Mouse (Mus musculus): ENCODE measurements at regions not wholly inside any gene's neighbourhood (a gene's known extent, or its start where the extent isn't known, plus 50 kb on each side); places are given as distances from the start of the nearest gene placed in this dataset.

- no peak for TF ChIP-seq GATA4 (IDR thresholded peaks at IDR 0.05; ENCODE audit: insufficient replicate concordance, low read length)
Observed at GRCm38 (mm10) chr13:97705926-97706325, 54.5 kb downstream of the Gm10260 start.

- no peak for TF ChIP-seq GATA4 (IDR thresholded peaks at IDR 0.05; ENCODE audit: insufficient replicate concordance, low read length)
Observed at GRCm38 (mm10) chr13:97704541-97704940, 55.9 kb downstream of the Gm10260 start.

- no peak for TF ChIP-seq GATA4 (IDR thresholded peaks at IDR 0.05; ENCODE audit: insufficient replicate concordance, low read length)
Observed at GRCm38 (mm10) chr13:97698967-97699366, 61.5 kb downstream of the Gm10260 start.

- no peak for TF ChIP-seq GATA4 (IDR thresholded peaks at IDR 0.05; ENCODE audit: insufficient replicate concordance, low read length)
Observed at GRCm38 (mm10) chr13:97698317-97698716, 62.1 kb downstream of the Gm10260 start.

- no peak for TF ChIP-seq GATA4 (IDR thresholded peaks at IDR 0.05; ENCODE audit: insufficient replicate concordance, low read length)
Observed at GRCm38 (mm10) chr13:97697262-97697661, 63.2 kb downstream of the Gm10260 start.

- no peak for TF ChIP-seq GATA4 (IDR thresholded peaks at IDR 0.05; ENCODE audit: insufficient replicate concordance, low read length)
Observed at GRCm38 (mm10) chr13:97695022-97695421, 65.4 kb downstream of the Gm10260 start.

GRCm38 (mm10) chr13:97694356-97694990, 66.0 kb downstream of the Gm10260 start:
- TF ChIP-seq GATA4 (IDR thresholded peaks at IDR 0.05; ENCODE audit: insufficient replicate concordance, low read length): no peak

GRCm38 (mm10) chr13:97688310-97688886, 72.0 kb downstream of the Gm10260 start:
- no peak for TF ChIP-seq GATA4 (IDR thresholded peaks at IDR 0.05; ENCODE audit: insufficient replicate concordance, low read length)

- no peak for TF ChIP-seq GATA4 (IDR thresholded peaks at IDR 0.05; ENCODE audit: insufficient replicate concordance, low read length)
Observed at GRCm38 (mm10) chr13:97683836-97684235, 76.6 kb downstream of the Gm10260 start.

- no peak for TF ChIP-seq GATA4 (IDR thresholded peaks at IDR 0.05; ENCODE audit: insufficient replicate concordance, low read length)
Observed at GRCm38 (mm10) chr13:97681228-97681987, 79.0 kb downstream of the Gm10260 start.

GRCm38 (mm10) chr13:97680283-97680896, 80.0 kb downstream of the Gm10260 start:
- no peak for TF ChIP-seq GATA4 (IDR thresholded peaks at IDR 0.05; ENCODE audit: insufficient replicate concordance, low read length)

- TF ChIP-seq GATA4 (IDR thresholded peaks at IDR 0.05; ENCODE audit: insufficient replicate concordance, low read length): no peak
Observed at GRCm38 (mm10) chr13:97678991-97679390, 81.4 kb downstream of the Gm10260 start.

- TF ChIP-seq GATA4 (IDR thresholded peaks at IDR 0.05; ENCODE audit: insufficient replicate concordance, low read length): no peak
Observed at GRCm38 (mm10) chr13:97676536-97677048, 83.8 kb downstream of the Gm10260 start.

- TF ChIP-seq GATA4 (IDR thresholded peaks at IDR 0.05; ENCODE audit: insufficient replicate concordance, low read length): no peak
Observed at GRCm38 (mm10) chr13:97673107-97673506, 87.3 kb downstream of the Gm10260 start.

GRCm38 (mm10) chr13:97672038-97672675, 88.3 kb downstream of the Gm10260 start:
- no peak for TF ChIP-seq GATA4 (IDR thresholded peaks at IDR 0.05; ENCODE audit: insufficient replicate concordance, low read length)

Measured in liver, adult (tissue).